Comparison of ENCODE assay signal across 8 mouse cellular contexts in the genomic region with DNA sequence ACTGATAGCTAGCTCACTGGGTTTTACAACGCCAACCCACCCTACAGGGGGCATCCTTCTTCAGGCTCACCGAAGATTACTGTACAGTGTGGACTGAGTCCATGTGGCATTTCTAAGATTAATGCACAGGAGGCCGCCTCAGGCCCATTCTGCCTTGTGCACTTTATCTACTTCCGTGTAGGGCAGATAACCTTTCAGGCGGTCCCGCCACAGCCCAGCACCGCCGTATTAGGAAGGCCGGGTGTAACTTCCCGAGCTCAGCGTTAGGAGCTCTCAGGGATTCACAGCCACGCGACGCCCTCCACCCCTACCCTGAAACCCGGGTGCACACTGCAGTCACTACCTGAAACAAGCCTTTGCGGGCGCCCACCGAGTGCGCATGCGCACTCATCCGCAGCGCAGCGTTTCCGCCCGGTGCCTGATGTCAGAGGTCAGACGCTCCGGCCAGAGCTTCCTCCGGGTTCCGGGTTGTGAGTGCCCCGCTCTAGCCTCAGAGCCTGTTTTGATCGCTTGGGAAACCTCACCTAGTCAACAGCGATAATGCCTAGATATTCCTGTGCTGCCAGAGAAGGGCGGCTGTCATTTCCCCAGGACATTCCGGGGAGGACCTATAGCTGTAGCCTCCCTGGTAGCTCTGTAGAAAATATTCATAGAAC. TPM values are rescaled to one million over a fixed set of nuclear protein-coding genes. Genes with fewer than 3 reads are reported as not detected.
DNase-seq lines count a peak whose midpoint lies in the region; ATAC-seq and TF ChIP-seq lines count a peak whose summit lies in the region.

No protein-coding gene starts in this region.

- peak in 2 of 3 experiments; percentile 0 to 24; a peak in 2 of 6 replicates for TF ChIP-seq CTCF in MEL (IDR thresholded peaks at IDR 0.05 in 2 of 3, conservative IDR thresholded peaks at IDR 0.05 in 1 of 3; ENCODE audit: control insufficient read depth in 1 of 3, insufficient read depth in 1 of 3, low read depth in 2 of 3, low read length in 3 of 3, poor library complexity in 1 of 3, severe bottlenecking in 1 of 3)
- peak; percentile 55; the same call in 1 of the 2 replicates for TF ChIP-seq CTCF in thymus, adult 2 months (IDR thresholded peaks at IDR 0.05; ENCODE audit: borderline replicate concordance, control insufficient read depth, extremely low read depth, insufficient read depth, low read length, poor library complexity)

- no peaks in the 10 kb centered on the region; the same call in 1 of the 2 replicates for H3K79me2 ChIP-seq in MEL (ENCODE audit: control insufficient read depth, insufficient read depth, low read length, poor library complexity)

- no peaks in the 10 kb centered on the region for H3K9me3 ChIP-seq in MEL (replicated peaks; ENCODE audit: insufficient read depth, low read length)
- H3K9me3 ChIP-seq in hindbrain, embryonic 10.5 days, result no peaks in the 10 kb centered on the region
- no peaks in the 10 kb centered on the region for H3K9me3 ChIP-seq in lung, embryonic 16.5 days (ENCODE audit: control insufficient read depth, low read length)

- no peaks in the 10 kb centered on the region for H3K27me3 ChIP-seq in MEL (ENCODE audit: control insufficient read depth in 1 of 2, insufficient read depth in 2 of 2, low read length in 2 of 2)
- no peaks in the 10 kb centered on the region for H3K27me3 ChIP-seq in hindbrain, embryonic 10.5 days (ENCODE audit: insufficient read depth, poor library complexity, severe bottlenecking)
- no peaks in the 10 kb centered on the region for H3K27me3 ChIP-seq in lung, embryonic 16.5 days (ENCODE audit: control insufficient read depth, insufficient read depth, low read depth, low read length)
- H3K27me3 ChIP-seq in thymus, adult 2 months (ENCODE audit: control insufficient read depth, insufficient read depth, low read length), result no peaks in the 10 kb centered on the region

- WGBS in hindbrain, embryonic 10.5 days, result 4% methylated on average over 34 of the region's 34 CpGs
- WGBS in lung, embryonic 16.5 days, result 2% methylated on average over 34 of the region's 34 CpGs
- 2% methylated on average over 34 of the region's 34 CpGs for WGBS in thymus, adult 2 months

- peaks cover 26 to 29% of the 10 kb centered on the region in 2 experiments for H3K4me1 ChIP-seq in MEL (ENCODE audit: control insufficient read depth in 1 of 2, insufficient read depth in 2 of 2, low read length in 2 of 2)
- H3K4me1 ChIP-seq in hindbrain, embryonic 10.5 days (replicated peaks), result peaks cover 7% of the 10 kb centered on the region; the same call in 1 of the 2 replicates
- H3K4me1 ChIP-seq in lung, embryonic 16.5 days (replicated peaks; ENCODE audit: control insufficient read depth, insufficient read depth, low read length), result peaks cover 12% of the 10 kb centered on the region
- H3K4me1 ChIP-seq in thymus, adult 2 months (replicated peaks; ENCODE audit: control insufficient read depth, insufficient read depth, low read length), result peaks cover 4% of the 10 kb centered on the region

- TF ChIP-seq POLR2A in MEL (IDR thresholded peaks at IDR 0.05; ENCODE audit: control insufficient read depth in 1 of 2, insufficient read depth in 1 of 2, low read depth in 1 of 2, low read length in 2 of 2, poor library complexity in 1 of 2), result peak; percentile 78 to 91; a peak in 3 of 4 replicates
- peak; percentile 91 for TF ChIP-seq POLR2A in thymus, adult 2 months (IDR thresholded peaks at IDR 0.05; ENCODE audit: control insufficient read depth, extremely low read depth, insufficient read depth, low read length, poor library complexity)

- H3K9ac ChIP-seq in MEL (ENCODE audit: control insufficient read depth, low read depth, low read length, poor library complexity, severe bottlenecking), result peak overlapping the region; percentile 88
- H3K9ac ChIP-seq in lung, embryonic 16.5 days (ENCODE audit: low read length), result peak overlapping the region; percentile 73

- H3K4me3 ChIP-seq in MEL (ENCODE audit: control insufficient read depth in 1 of 2, insufficient read depth in 1 of 2, low read depth in 2 of 2, low read length in 2 of 2), result peak overlapping the region; percentile 60 to 83
- peak overlapping the region; percentile 64 for H3K4me3 ChIP-seq in hindbrain, embryonic 10.5 days
- peak overlapping the region; percentile 70 for H3K4me3 ChIP-seq in lung, embryonic 16.5 days (ENCODE audit: low read length)
- H3K4me3 ChIP-seq in thymus, adult 2 months (ENCODE audit: control insufficient read depth, insufficient read depth, low read length), result peak overlapping the region; percentile 76

- no peak; a peak in 2 of 4 replicates for TF ChIP-seq EP300 in MEL (IDR thresholded peaks at IDR 0.05; ENCODE audit: low read depth in 1 of 2, low read length in 2 of 2)

- peaks cover 0 to 41% of the 10 kb centered on the region in 2 experiments; a peak in 2 of 4 replicates for H3K36me3 ChIP-seq in MEL (ENCODE audit: control insufficient read depth in 1 of 2, insufficient read depth in 2 of 2, low read length in 2 of 2)
- peaks cover 4% of the 10 kb centered on the region; the same call in 1 of the 2 replicates for H3K36me3 ChIP-seq in hindbrain, embryonic 10.5 days
- peaks cover 4% of the 10 kb centered on the region for H3K36me3 ChIP-seq in lung, embryonic 16.5 days (ENCODE audit: control insufficient read depth, insufficient read depth, low read length)
- no peaks in the 10 kb centered on the region for H3K36me3 ChIP-seq in thymus, adult 2 months (ENCODE audit: control insufficient read depth, insufficient read depth, low read length)

- H3K4me2 ChIP-seq in lung, embryonic 16.5 days (ENCODE audit: low read depth, low read length), result peak overlapping the region; percentile 74

- peak overlapping the region; percentile 93 for H3K27ac ChIP-seq in MEL (ENCODE audit: control insufficient read depth, low read depth, low read length)
- H3K27ac ChIP-seq in hindbrain, embryonic 10.5 days, result peak overlapping the region; percentile 93
- peak overlapping the region; percentile 84 for H3K27ac ChIP-seq in lung, embryonic 16.5 days (ENCODE audit: low read length)
- peak overlapping the region; percentile 84 for H3K27ac ChIP-seq in thymus, adult 2 months (ENCODE audit: control insufficient read depth, insufficient read depth, low read length)

- DNase-seq in MEL (ENCODE audit: low read depth, low spot score), result peak; percentile 92
- DNase-seq in cerebellum, adult 9-11 months, result peak; percentile 94
- peak; percentile 86 to 91 for DNase-seq in frontal cortex, adult 2 months (ENCODE audit: extremely low spot score in 1 of 2, low spot score in 1 of 2)
- peak; percentile 88 for DNase-seq in hindbrain, embryonic 10.5 days (ENCODE audit: low spot score)
- DNase-seq in layer of hippocampus, adult 9-11 months, result peak; percentile 91
- peak; percentile 81 for DNase-seq in ovary, adult 18-20 months (ENCODE audit: low spot score)
- peak; percentile 89 for DNase-seq in thymus, adult 2 months

- no peak for TF ChIP-seq RAD21 in MEL (IDR thresholded peaks at IDR 0.05; ENCODE audit: low read depth, low read length)

- peak; percentile 91 for ATAC-seq in lung, embryonic 16.5 days (ENCODE audit: low read depth)

TF ChIP-seq in MEL, 35 proteins besides CTCF, POLR2A, EP300 and RAD21 (continues in another document):
- TF ChIP-seq GABPA (IDR thresholded peaks at IDR 0.05; ENCODE audit: low read depth, low read length), result no peak
- TF ChIP-seq MXI1 (IDR thresholded peaks at IDR 0.05; ENCODE audit: low read depth, low read length), result peak; percentile 83
- TF ChIP-seq JUND (IDR thresholded peaks at IDR 0.05; ENCODE audit: low read depth, low read length), result no peak
- 0 out of 2 replicates have a peak, but pooled peaks have one; percentile 28 for TF ChIP-seq RCOR1 (IDR thresholded peaks at IDR 0.05; ENCODE audit: low read depth, low read length)
- no peak for TF ChIP-seq POLR2AphosphoS5 (IDR thresholded peaks at IDR 0.05; ENCODE audit: borderline replicate concordance, low read depth, low read length)
- TF ChIP-seq ZMIZ1 (IDR thresholded peaks at IDR 0.05; ENCODE audit: low read depth, low read length), result peak; percentile 67
- peak; percentile 91 for TF ChIP-seq MYC (IDR thresholded peaks at IDR 0.05; ENCODE audit: low read depth, low read length)
- peak; percentile 71 for TF ChIP-seq SIN3A (IDR thresholded peaks at IDR 0.05; ENCODE audit: low read length)
- no peak for TF ChIP-seq MYB (IDR thresholded peaks at IDR 0.05; ENCODE audit: low read depth, low read length)
- TF ChIP-seq UBTF (IDR thresholded peaks at IDR 0.05; ENCODE audit: borderline replicate concordance, insufficient read depth, low read depth, low read length), result no peak
- peak; percentile 77 for TF ChIP-seq POLR2AphosphoS2 (IDR thresholded peaks at IDR 0.05; ENCODE audit: low read length)
- TF ChIP-seq TAL1 (IDR thresholded peaks at IDR 0.05; ENCODE audit: low read length), result no peak
- peak; percentile 10; the same call in 1 of the 2 replicates for TF ChIP-seq SMC3 (IDR thresholded peaks at IDR 0.05; ENCODE audit: low read depth, low read length)
- TF ChIP-seq CHD1 (IDR thresholded peaks at IDR 0.05; ENCODE audit: low read depth, low read length), result no peak
- peak; percentile 54; the same call in 1 of the 2 replicates for TF ChIP-seq TBP (IDR thresholded peaks at IDR 0.05; ENCODE audit: low read depth, low read length)
- TF ChIP-seq ETS1 (IDR thresholded peaks at IDR 0.05; ENCODE audit: low read depth, low read length), result peak; percentile 32; the same call in 1 of the 2 replicates
- peak; percentile 86 for TF ChIP-seq HCFC1 (IDR thresholded peaks at IDR 0.05; ENCODE audit: low read depth, low read length)
- peak; percentile 84 for TF ChIP-seq MAX (IDR thresholded peaks at IDR 0.05; ENCODE audit: low read length)

RNA-seq across cellular contexts. Expression of a gene that starts 6.0 kb away (rescaled TPM):
- 17.9 and 26.7 TPM in 2 replicates for total RNA-seq in MEL (2012; rRNA removed)
- 10 to 100 TPM in 1 of 2 experiments, not detected in 1; 28.7 TPM for polyA plus RNA-seq in MEL (2012; ENCODE audit: insufficient read depth in 1 of 2, insufficient read length in 2 of 2, low read depth in 1 of 2, low replicate concordance in 2 of 2, missing spikeins in 1 of 2)
- polyA plus RNA-seq in frontal cortex, adult 2 months (2012; rRNA removed), result 16.6 and 16.7 TPM in 2 replicates
- polyA plus RNA-seq in hindbrain, embryonic 10.5 days (2016; fragmentation: Nextera tagmentation; extraction: Ambion mirVana), result 14.9 and 15.6 TPM in 2 replicates
- 36.9 and 38.4 TPM in 2 replicates for polyA plus RNA-seq in lung, embryonic 16.5 days (2015; fragmentation: Nextera tagmentation; extraction: Ambion mirVana)
- 45.4 and 52.5 TPM in 2 replicates for polyA plus RNA-seq in thymus, adult 2 months (2012; rRNA removed)

RNA-seq across cellular contexts. Expression of a gene that starts 6.5 kb away (rescaled TPM):
- 5.4 and 6.4 TPM in 2 replicates for total RNA-seq in MEL (2012; rRNA removed)
- polyA plus RNA-seq in MEL (2012; ENCODE audit: insufficient read depth in 1 of 2, insufficient read length in 2 of 2, low read depth in 1 of 2, low replicate concordance in 2 of 2, missing spikeins in 1 of 2), result 1 to 10 TPM in 1 of 2 experiments, not detected in 1; 8.9 TPM
- polyA plus RNA-seq in frontal cortex, adult 2 months (2012; rRNA removed), result 5.5 and 5.6 TPM in 2 replicates
- 1.6 and 2.0 TPM in 2 replicates for polyA plus RNA-seq in hindbrain, embryonic 10.5 days (2016; fragmentation: Nextera tagmentation; extraction: Ambion mirVana)
- 3.3 and 3.7 TPM in 2 replicates for polyA plus RNA-seq in lung, embryonic 16.5 days (2015; fragmentation: Nextera tagmentation; extraction: Ambion mirVana)
- polyA plus RNA-seq in thymus, adult 2 months (2012; rRNA removed), result 6.0 and 7.3 TPM in 2 replicates

Comparison
In these comparisons a context has a peak if more than half of its experiments do, and no peak if none do; other contexts are left out.
1. Peak in every context shown above with its lines: DNase-seq, ATAC-seq, H3K4me3 ChIP-seq and H3K27ac ChIP-seq.